Mouse (Mus musculus) layer of hippocampus, postnatal 25 days (tissue): ENCODE measurements around the gene Man2c1. TPM values are rescaled to one million over a fixed set of nuclear protein-coding genes. Genes with fewer than 3 reads are reported as not detected.

Source experiments
- DNase-seq, 2 experiments: peaks; one replicate each; pipeline ENCODE4 v3.0.0; 2022; ENCODE audit warnings: mixed read lengths in 2 of 2, low spot score in 1 of 2; ENCODE audit errors: extremely low spot score in 1 of 2
- total RNA-seq, 2 experiments: library from RNA; stranded (reverse); gene quantifications; 2 replicates each; pipeline ENCODE4 v1.2.3; 2021

Man2c1 gene
- 100 to 1,000 TPM; 109 to 160 TPM for total RNA-seq

DNA sequence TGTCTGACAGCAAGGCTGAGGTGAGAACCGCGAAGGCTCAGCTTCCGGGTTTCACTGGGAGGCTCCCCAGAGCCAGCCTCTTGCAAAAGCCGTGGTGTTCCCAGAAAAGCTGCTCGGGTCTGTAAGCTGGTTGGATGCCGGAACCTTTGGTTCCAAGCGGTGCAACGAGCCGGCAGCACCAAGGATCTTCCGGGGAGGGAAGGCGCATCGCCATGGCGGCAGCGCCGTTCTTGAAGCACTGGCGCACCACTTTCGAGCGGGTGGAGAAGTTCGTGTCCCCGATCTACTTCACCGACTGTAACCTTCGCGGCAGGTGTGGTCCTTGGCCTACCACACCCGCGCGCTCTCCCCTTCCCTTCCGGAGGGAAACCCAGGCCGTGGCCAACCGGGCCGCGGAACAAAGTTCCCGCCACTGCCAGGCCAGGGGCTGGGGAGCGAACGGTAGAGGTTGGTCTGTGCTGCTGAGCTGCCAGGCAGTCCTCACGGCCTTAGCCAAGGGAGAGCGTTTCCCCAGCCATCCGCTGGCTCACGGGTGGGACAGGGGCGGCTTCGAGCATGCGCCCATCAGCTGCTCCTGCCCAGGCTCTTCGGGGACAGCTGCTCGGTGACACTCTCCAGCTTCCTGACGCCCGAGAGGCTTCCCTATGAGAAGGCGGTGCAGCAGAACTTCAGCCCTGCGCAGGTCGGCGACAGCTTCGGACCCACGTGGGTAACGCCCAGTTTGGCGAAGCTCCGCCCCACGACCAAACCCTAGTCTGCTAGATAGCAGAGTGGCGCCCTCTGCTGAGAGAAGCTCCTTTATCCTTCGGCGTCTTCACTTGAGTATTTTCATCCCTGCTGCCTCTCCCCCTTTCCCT, at the start of gene Man2c1:
TSS of gene Man2c1 (plus strand) at position 114 of the 857 bp plus-strand sequence.
- DNase-seq, result peak; percentile 84 to 88

DNA sequence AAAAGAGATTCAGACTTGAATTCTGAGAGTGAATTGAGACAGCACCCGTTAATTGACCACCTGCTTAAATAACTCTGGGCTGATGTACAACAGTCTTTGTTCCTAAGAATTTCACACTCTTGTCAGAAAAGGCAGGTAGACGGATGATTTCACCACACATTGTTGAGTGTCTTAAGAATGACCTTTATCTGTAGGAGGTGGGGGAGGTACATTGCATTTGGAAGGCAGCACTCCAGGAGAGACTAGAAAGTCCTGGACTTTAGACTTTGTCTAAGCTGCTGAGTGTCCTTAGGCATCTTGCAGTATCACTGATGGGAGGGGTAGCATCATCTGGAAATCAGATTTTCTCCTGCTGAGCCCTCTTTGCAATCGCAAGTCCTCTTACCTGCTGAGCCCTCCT, 48.3 kb upstream of the Man2c1 start:
- DNase-seq, result no peak

DNA sequence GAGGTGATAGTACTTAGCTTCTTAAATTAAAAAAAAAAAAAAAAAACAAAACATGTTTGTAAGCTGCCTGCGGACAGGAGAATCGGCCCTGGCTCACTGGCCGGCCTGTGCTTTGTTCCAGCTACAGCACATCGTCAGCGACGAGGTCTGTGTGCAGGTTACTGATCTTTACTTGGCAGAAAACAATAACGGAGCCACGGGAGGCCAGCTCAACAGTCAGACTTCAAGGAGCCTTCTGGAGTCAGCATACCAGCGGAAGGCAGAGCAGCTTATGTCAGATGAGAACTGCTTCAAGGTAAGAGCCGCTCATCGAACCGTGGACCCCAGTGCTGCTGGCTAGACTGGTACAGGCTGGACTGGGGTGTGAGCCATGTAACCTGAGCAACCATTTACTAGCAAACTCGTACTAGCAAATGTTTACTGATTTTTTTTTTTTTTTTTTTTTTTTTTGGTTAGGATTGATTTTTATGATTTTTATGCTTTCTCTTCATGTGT, 13.2 kb upstream of the Man2c1 start:
- DNase-seq, result no peak

DNA sequence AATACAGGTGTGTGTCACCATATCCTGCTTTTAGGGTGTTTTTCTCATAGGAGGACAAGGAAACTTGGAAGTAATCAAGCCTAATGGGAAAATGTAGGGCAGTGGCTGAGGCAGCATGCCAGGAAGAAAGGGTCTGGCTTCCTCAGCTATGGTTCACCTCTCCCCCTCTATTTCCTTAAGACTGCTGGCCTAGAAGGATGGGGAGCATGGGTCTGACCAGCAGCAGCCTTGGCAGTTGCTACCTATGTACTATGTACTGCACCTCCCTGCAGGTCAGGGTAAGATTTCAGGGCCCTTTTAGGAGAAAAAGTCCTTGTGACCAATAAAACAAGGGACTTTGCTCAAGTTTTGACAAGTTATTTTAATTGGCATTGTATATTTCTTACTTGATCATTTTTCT, 849 bp upstream of the Man2c1 start:
- no peak for DNase-seq

DNA sequence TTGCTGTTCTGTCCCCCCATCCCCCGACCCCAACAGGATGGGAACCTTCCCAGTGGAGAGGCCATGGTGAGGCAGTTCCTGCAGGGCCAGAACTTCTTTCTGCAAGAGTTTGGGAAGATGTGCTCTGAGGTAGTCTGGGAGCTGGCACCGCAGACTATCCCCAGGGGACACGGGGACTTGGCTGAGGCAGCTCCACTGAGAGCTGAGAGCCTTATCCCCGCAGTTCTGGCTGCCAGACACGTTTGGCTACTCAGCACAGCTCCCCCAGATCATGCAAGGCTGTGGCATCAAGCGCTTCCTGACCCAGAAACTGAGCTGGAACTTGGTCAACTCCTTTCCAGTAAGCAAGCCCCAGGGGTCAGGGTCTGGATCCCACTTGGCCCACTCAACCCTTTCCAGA, 6.8 kb downstream of the Man2c1 start:
- no peak for DNase-seq

DNA sequence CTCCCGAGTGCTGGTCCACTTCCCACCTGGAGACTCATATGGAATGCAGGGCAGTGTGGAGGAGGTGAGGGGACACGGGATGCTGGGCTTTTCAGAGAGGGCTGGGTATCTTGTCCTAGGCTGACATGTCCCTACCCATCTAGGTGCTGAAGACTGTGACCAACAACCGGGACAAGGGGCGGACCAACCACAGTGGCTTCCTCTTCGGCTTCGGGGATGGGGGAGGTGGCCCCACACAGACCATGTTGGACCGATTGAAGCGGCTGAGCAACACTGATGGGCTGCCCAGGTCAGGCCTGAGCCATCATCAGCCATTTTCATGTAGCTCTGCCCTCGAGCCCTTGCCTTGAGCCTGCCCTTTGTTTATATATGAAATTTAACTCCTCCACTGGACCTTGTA, 7.3 kb downstream of the Man2c1 start:
- no peak for DNase-seq

DNA sequence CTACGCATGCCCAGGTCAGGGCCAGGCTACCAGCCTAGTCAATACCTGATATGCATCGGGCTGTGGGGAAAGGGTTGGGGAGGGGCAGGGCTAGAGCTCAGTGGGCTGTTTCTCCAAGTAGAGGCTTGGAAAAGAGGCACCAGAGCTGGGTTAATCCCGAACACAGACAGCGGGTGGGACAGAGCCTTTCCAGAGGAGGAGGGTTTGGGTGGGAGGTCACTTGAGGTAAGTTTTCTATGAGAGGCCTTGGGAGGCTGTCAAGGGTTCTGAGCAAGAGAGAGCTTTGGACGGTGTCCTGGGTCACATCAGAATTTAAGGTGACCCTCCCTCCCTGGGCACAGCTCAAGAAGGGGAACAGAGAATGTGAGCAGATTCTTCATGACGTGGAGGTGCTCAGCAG, 8.0 kb downstream of the Man2c1 start:
- DNase-seq, result no peak

DNA sequence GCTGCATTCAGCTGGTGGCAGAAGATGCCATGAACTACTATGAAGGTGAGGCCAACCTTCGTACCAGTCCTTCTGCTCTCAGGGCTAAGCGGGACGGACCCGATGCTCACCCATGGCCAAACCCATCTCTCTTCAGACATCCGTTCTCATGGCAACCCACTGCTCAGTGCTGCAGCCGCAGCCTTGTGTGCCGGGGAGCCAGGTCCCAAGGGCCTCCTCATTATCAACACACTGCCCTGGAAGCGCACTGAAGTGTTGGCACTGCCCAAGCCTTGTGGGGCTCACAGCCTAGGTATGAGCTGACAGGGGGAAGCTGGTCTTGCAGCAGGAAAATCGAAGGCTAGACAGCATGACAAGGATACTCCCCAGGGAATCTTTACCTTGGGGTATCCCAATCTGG, 8.6 kb downstream of the Man2c1 start:
- no peak for DNase-seq

DNA sequence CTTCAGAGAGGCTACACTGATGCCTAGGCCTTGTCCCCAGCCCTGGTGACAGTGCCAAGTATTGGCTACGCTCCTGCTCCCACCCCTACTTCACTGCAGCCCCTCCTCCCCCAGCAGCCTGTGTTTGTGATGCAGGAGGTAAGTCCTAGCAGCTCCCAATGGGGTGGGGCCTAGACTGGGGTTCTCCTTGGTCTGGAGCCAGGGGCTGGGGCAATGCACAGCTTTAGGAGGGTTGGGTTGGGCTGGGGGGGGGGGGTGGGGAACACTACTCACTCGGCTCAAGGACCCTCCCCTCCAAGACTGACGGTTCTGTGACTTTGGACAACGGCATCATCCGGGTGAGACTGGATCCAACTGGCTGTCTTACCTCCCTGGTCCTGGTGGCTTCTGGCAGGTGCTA, 9.1 kb downstream of the Man2c1 start:
- DNase-seq, result no peak

DNA sequence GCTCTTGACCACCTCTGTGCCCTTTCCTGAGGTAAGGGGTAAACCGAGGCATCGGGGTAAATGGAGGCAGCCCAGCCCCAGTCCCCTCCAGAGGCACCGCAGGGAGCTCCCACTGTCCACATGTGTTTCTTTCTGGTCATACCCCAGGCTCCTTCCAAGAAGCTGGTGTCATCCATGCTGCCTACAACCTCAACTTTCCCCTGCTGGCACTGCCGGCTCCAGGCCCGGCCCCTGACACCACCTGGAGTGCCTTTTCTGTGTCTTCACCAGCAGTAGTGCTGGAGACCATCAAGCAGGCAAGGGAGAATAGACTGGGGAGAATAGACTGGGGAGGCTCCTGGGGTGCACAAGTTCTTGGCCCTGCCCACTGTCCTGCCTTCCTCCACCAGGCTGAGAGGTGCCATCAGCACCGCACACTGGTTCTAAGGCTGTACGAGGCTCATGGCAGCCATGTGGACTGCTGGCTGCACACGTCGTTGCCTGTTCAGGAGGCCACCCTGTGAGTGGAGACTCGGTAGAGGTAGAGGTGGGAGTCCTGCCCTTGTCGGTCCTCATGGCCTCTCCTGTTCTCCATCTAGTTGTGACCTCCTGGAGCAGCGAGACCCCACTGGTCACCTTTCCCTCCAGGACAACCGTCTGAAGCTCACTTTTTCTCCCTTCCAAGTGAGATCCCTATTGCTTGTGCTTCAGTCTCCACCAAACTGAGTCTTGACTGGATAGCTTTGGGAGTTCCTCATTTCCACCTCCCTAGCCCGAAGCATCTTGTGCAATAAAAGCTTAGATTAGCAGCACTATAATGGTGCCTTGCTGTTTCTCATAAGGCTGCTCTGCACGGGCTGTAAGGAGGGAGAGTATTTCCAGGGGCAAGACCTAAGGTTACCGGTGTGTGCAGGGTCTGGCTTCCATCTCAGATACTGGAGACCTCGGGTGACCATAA, 11.2 kb downstream of the Man2c1 start:
- no peak for DNase-seq

DNA sequence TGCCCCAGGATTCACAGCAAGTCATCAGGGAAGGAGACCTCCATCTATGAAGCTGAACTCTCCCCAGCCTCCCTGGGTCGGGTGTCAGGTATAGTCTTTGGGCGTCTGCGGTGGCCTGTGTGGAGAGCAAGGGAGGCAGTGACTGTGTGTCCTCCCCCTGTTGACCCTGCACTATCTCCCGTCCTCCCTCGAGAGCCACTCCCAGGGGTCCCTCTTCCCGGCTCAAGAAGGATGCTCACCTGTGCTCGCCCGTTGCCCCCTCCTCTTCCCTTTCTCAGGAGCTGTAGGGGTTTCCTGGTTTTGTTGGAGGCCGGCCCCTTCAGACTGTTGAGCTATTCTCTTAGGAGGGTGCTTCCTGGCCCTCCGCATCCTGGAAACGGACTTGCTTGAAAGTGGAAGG, 12.7 kb downstream of the Man2c1 start:
- no peak for DNase-seq

DNA sequence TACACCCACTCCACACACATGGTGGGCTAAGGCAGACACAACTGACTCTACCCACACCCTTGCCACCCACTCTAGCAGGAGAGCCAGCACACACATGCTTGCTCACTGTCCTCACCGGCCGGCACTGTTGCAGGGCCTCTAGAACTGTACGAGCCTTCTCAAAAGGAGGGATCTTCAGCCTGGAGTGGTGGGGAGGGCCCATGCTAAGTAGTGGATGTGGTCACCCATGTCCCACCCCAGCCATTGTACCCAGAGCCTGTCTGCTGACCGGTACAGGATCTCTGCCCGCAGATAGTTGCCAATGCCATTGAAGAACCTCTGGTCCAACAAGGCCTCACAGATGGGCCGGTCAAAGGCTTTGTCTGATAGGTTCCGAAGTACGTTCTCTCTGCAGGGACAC, 14.3 kb downstream of the Man2c1 start:
- no peak for DNase-seq

DNA sequence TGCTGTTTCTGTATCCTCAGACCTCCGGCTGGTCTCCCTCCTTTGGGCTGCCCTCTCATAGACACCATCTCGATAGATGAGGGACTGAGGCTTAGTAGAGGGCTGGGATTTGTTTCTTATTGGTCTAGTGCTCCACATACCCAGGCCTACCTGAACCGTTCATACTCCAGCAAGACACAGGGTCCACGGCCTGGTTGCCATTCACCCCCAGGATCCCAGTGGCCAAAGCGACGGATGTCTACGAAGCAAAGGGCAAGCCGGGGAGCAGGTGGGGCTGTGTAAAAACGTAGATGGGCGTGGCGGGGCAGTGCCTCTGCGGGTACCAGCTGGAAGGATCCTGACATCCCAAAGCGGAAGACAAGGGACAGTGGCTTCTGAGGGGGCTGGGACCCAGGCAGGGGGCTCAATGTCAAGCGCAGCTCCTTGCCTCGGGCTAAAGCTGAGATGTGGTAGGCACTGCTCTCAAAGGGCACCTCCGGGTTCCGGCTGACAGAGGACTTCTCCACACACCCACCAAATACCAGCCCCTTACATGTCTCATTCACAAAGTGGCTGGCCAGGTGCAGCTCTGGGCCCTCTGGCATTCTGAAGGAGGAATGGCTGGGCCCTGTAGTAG, 16.1 kb downstream of the Man2c1 start:
- DNase-seq, result no peak

DNA sequence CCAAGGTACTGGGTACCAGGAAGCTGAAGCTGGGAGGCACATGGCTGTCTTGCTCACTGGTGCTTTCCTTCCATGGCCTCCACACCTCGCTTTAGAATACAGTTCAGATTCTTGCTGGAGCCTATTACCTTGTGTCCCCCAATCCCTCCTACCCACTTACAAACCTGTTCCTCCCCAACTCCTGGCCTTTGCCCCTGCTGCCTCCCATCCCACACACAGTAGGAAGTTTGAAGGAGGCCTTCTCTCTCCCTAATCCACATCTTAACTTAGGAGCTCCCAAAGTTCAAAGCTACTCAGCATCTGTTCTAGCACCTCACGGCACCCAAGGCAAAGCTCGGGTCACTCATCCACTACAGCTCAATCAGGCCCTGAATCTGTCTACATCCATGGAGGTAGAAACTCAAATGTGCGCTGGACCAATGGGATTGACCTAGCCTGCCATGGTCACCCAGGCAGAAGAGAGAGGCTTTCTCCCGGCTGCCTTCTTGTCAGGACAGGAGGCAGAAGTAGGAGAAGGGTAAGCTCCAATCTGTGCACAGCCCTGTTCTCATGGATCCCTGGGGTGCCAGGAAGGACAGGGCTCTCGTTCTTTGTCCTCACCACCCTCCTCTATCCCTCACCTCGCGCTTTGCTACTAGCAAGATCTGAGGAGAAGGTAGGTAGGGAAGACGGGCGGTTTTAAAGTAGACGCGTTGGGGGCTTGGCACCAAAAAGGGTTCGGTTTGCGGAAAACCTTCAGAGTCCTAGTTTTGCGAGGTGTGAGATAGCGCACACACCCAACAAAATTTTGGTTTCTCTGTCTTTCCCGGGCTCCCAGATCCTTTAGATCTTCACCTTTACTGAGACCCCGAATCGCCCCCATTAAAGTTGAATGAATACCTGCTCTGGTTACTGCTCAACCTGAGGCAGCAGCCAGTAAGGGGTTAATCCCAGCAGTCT, 17.0 kb downstream of the Man2c1 start:
- peak in 1 of 2 experiments; percentile 25 for DNase-seq

DNA sequence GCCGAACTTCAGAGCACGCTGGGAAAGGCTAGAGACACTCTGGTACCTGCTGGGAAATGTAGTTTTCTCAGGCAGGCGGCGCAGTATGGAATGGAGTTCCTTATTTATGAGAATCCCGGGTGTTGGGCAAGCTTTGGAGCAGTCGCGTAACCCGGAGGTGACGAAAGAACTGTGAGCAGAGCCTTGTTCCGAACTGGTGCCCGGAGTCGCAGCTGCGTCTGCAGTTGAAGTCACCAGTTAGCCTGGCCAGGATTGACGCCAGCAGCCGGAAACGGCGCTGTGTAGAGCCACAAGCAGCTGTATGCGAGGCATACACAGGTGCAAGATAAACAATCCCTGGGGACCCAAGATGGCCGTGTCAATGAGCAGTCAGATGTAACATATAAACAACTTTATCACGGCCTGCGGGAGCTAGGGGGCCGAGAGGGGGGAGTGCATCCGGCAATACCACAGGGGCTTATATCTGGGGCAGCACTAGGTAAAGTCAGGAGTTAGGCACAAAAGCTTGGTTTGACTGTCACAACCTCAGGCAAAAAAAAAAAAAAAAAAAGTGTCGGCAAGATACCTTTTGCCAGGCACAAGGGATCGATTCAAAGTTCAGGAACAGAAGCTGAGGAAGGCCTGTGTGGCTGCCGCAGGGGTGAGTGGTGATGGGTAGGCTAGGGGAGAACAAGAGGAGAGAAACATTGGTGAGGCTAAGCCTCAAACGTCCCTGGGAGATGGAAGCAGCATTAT, 17.8 kb downstream of the Man2c1 start, which contains the start of gene Neil1:
TSS of gene Neil1 (minus strand) at position 162 of the 735 bp plus-strand sequence.
- peak; percentile 72 to 76 for DNase-seq

DNA sequence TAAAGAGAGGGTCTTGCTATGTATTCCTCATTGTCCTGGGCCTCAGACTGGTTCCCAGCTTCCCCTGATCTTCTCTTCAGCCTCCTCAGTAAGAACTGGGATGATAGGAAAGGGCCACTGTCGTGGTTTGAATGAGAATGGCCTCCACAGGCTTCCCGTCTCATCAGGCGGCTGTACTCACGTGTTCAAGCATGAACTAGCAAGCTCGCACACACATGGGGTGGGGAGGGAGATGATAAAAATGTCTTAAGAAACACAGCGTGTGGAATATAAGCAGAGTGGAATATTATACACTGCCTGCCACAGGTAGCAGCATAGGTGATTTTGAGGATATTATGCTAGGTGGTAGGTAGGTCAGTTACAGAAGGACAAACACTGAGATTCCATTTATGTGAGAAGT, 18.5 kb downstream of the Man2c1 start:
- DNase-seq, result no peak

DNA sequence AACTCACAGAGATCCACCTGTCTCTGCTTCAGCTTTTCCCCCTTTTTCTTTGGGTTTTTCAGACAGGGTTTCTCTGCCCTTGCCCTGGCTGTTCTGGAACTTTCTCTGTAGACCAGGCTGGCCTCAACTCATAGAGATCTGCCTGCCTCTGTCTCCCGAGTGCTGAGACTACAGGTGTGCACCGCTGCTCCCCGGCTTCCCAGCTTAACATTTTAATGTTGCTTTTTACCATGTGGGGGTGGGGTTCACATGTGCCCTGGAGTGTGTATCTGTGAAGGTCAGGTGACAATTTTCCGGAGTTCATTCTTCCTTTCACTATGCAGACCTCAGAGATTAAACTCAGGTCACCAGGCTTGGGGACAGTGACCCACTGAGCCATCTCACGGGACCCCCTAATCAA, 19.7 kb downstream of the Man2c1 start:
- no peak for DNase-seq

DNA sequence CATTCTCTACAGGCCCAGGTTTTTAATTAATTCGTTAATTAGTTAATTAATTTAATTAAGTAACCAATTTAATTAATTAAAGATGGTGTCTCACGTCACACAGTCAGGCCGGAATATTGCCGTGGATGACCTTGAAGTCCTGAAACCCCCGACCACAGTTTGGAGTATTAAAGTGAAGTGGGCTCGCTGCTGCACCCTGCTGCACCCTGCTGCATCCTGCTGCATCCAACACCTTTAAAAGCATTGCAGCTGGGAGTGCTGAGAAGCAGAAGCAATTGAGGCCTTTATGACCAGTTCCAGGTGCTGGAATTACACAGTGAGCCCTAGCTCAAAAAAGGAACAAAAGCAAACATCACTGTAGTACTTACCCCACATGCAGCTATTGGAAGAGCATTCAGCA, 21.8 kb downstream of the Man2c1 start:
- DNase-seq, result no peak

DNA sequence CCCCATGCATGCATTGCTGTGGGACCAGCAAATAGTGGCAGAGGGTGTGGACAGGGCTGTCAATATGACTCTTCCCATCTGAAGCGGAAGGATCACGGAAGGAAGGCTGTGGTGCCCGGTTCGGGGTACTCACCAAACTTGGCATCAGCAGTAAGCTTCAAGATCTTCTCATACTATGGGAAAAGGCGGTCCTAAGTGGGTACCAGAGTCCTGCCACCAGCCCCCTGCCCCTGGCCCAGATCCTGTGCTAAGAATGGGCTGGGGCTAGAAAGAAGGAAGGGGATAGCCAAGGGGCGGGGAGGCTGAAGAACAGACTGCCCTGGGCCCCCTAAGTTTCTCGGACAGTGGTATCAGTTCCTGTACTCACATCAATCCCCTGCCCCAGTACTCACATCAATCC, 25.9 kb downstream of the Man2c1 start:
- no peak for DNase-seq
